Mouse (Mus musculus): Measurements from ENCODE around the gene Smo. TPM values are rescaled to one million over a fixed set of nuclear protein-coding genes. Genes with fewer than 3 reads are reported as not detected.

The Smo gene
- 14.4 and 16.3 TPM in 2 replicates for polyA plus RNA-seq (2015; fragmentation: Nextera tagmentation; extraction: Ambion mirVana)

DNA sequence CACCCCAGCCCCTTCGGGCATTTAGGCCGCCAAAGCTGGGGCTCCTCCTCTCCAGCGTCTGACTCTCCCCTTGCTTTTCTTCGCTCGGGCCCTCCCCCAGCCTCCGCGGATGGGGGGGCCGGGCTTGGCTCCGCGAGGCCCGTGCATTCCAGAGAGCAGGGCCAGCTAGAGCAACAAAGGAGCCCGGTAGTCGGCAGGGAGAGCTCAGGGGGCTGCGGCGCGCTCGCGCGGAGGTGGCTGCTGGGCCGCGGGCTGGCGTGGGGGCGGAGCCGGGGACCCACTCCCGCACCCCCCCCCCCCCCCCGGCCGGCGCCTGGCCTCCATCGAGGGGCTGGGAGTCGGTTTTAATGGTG is at the start of gene Smo:
Gene Smo, plus strand, starts transcription at position 168 of the 353 bp plus-strand sequence.
- Histone ChIP-seq H3K4me3 (peak within 1 kb of the TSS; percentile 66), H3K9me3 (no peaks in the 10 kb centered on the region), H3K4me1 (peaks cover 13% of the 10 kb centered on the region), H3K27me3 (no peaks in the 10 kb centered on the region), H3K27ac (replicated peaks) (peak within 1 kb of the TSS; percentile 82), H3K4me2 (replicated peaks) (peak within 1 kb of the TSS; percentile 86), H3K9ac (replicated peaks) (peak within 1 kb of the TSS; percentile 72), H3K36me3 (no peaks in the 10 kb centered on the region)
- ATAC-seq (replicated peaks) = peak; percentile 97
- WGBS = 1% methylated on average over 27 of the region's 30 CpGs

DNA sequence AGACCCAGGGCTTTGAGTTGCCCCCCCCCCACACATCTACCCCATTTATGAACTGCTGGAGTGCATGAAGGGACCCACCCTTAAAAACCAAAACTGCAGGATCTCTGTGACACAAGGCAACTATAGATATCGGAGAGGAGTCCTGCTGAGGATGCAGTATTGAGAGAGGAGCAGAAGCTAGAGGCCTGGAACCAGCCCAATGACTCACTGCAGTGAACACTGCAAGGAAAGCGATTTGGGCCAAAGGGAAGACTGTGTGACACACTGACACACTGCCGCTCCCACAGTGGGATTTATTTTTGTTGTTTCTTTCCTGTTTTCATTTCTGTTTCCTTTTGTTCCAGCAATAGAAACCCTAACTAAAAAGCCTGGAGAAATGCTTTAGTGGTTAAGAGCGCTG is 49.4 kb upstream of the Smo start:
- Histone ChIP-seq H3K9me3 (no peaks in the 10 kb centered on the region), H3K4me1 (no peaks in the 10 kb centered on the region), H3K4me3 (no peak overlapping the region), H3K9ac (replicated peaks) (no peak overlapping the region), H3K27me3 (no peaks in the 10 kb centered on the region), H3K4me2 (replicated peaks) (no peak overlapping the region), H3K27ac (replicated peaks) (no peak overlapping the region), H3K36me3 (no peaks in the 10 kb centered on the region)
- 82% methylated on average over 4 of the region's 4 CpGs for WGBS
- no peak for ATAC-seq (replicated peaks)

DNA sequence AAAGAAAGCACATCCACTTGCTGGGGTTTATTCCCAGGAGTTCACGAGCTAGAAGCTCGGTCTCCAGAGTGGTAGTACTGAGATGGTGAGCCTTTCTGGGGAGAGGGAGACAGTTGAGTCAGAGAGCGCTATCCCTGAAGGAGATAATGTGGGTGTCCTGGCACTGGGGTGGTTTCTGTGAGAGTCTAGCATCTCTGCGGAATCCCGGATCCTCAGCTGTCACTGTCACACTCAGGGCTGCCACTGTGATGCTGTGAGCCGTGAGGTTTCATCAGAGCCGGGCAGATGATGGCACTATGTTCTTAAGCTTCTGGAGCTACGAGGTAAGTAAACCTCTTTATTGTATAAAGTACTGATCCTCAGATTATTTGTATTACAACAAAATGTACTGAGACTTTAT is 45.8 kb upstream of the Smo start:
- Histone ChIP-seq H3K4me1 (peaks cover 6% of the 10 kb centered on the region), H3K4me2 (replicated peaks) (no peak overlapping the region), H3K36me3 (no peaks in the 10 kb centered on the region), H3K27ac (replicated peaks) (no peak overlapping the region), H3K9me3 (no peaks in the 10 kb centered on the region), H3K9ac (replicated peaks) (no peak overlapping the region), H3K4me3 (no peak overlapping the region), H3K27me3 (peaks cover 10% of the 10 kb centered on the region; the same call in 1 of the 2 replicates)
- 73% methylated on average over 8 of the region's 8 CpGs for WGBS
- ATAC-seq (replicated peaks) = no peak

DNA sequence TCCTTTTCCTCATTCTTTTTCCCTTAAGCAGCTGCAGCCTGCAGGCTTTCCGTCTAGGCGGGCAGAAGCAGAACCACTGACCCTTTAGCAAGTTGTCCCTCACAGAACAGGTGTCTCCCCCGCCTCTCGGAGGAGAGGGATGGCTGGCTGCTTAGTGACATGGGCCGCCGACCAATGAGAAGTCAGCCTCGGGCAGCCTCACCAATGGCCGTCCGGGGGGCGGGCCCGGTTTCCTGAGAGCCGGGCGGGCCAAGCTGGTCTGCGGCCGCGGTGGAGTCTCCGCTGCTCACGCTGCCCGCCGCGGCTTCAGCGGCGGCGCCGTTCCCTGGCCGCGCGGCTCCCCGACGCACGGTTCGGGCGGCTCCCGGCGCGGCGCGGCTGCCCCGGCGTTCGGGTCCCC is 41.4 kb upstream of the Smo start, which contains the start of gene Tspan33:
Gene Tspan33, plus strand, starts transcription at position 270 of the 400 bp plus-strand sequence.
- no peaks in the 10 kb centered on the region for H3K9me3 ChIP-seq
- no peak within 1 kb of the TSS for H3K27ac ChIP-seq (replicated peaks)
- peak; percentile 99 for ATAC-seq (replicated peaks)
- peak within 1 kb of the TSS; percentile 66 for H3K4me3 ChIP-seq
- peaks cover 10% of the 10 kb centered on the region; the same call in 1 of the 2 replicates for H3K27me3 ChIP-seq
- peak within 1 kb of the TSS; percentile 96 for H3K4me2 ChIP-seq (replicated peaks)
- H3K9ac ChIP-seq (replicated peaks) = peak within 1 kb of the TSS; percentile 71
- no peaks in the 10 kb centered on the region for H3K36me3 ChIP-seq
- WGBS = 0% methylated on average over 40 of the region's 41 CpGs
- peaks cover 13% of the 10 kb centered on the region for H3K4me1 ChIP-seq

DNA sequence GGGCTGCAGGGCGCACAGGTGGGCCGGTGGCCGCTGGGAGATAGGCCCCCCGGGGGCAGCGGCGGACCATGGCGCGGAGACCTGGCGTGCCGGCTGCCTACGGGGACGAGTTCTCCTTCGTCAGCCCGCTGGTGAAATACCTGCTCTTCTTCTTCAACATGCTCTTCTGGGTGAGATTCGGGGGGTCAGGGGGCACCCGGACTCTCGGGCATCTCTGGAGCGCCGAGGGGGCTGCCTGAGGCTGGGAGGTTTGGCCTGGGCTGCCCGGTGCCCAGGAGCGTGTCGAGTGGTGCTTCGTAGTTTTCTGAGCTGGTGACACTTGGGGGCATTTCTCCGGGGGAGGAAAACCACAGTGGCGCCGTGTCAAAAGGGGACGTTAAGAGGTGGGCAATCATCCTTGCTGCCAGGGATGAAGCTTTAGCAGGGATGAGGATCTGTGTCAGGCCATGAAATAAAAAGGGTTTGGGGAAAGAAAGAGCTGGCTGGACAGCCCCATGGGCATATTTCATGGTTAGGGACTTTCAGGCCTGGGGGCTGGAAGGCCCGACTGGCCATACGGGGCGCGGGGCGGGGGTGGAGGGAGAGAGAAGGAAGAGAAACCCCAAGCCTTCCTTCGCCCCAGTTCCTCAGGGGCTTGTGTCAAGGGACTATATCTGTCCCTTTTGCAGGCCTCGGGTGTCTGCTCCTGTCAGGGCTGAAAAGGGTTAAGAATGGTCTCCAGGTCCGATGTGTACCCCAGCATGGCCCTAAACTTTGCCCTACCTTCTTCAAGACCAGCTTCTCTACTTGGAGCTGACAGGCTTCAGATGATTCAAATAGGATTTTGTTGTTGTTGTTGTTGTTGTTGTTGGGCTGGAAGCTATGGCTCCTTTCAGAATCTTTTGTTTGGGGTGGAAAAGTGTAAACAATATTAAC is 40.7 kb upstream of the Smo start:
- Histone ChIP-seq H3K27ac (replicated peaks) (no peak overlapping the region), H3K9ac (replicated peaks) (peak overlapping the region; percentile 71), H3K4me1 (peaks cover 13% of the 10 kb centered on the region), H3K4me3 (peak overlapping the region; percentile 66), H3K9me3 (no peaks in the 10 kb centered on the region), H3K27me3 (peaks cover 10% of the 10 kb centered on the region; the same call in 1 of the 2 replicates), H3K36me3 (no peaks in the 10 kb centered on the region), H3K4me2 (replicated peaks) (peak overlapping the region; percentile 96)
- 3% methylated on average over 34 of the region's 35 CpGs for WGBS
- ATAC-seq (replicated peaks) = peak; percentile 44; the same call in 1 of the 2 replicates

DNA sequence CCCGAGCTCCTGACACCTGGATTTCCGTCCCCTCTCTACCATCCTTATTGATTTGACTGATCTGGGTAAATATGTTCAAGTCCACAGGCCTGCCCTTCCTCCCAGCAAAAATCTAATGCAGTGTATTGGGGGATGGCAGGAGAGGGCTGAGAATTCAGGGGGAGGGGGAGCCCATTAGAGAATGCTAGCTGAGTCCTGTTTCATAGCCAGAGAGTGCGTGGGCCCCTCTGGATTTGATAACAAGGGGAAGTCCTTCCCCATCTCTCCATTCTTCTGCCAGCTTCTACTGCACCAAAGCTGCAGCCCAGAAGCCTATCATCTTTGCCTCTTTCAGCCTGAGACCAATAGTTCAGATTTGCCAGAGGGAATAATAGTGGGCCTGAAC is 40.0 kb upstream of the Smo start:
- 36% methylated on average over 3 of the region's 3 CpGs for WGBS
- H3K9ac ChIP-seq (replicated peaks) = no peak overlapping the region
- H3K4me1 ChIP-seq = peaks cover 13% of the 10 kb centered on the region
- peaks cover 10% of the 10 kb centered on the region; the same call in 1 of the 2 replicates for H3K27me3 ChIP-seq
- no peaks in the 10 kb centered on the region for H3K9me3 ChIP-seq
- peak overlapping the region; percentile 96; the same call in 1 of the 2 replicates for H3K4me2 ChIP-seq (replicated peaks)
- no peak overlapping the region for H3K27ac ChIP-seq (replicated peaks)
- no peak overlapping the region for H3K4me3 ChIP-seq
- no peaks in the 10 kb centered on the region for H3K36me3 ChIP-seq
- ATAC-seq (replicated peaks) = no peak

DNA sequence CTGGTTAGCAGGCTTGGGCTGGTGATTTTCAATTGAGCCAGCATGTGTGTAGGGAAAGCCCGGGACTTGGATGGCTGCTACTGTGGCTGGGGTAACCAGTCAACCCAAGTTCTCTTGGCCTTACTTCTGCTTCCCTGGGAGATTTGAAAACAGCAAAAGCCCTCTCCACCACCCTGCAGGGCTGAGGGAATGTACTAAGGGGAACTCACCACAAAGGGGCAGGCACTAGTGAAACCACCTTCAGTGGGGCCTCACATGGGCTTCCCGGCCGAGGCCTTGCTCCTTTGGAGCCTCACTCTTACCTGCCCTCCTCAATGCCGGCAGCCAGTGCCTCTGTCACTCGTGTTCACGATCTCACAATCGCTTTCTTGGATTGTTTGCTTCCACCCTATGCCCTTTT is 39.3 kb upstream of the Smo start:
- peaks cover 13% of the 10 kb centered on the region for H3K4me1 ChIP-seq
- no peak overlapping the region for H3K4me2 ChIP-seq (replicated peaks)
- 67% methylated on average over 7 of the region's 7 CpGs for WGBS
- H3K36me3 ChIP-seq = no peaks in the 10 kb centered on the region
- H3K27me3 ChIP-seq = peaks cover 10% of the 10 kb centered on the region; the same call in 1 of the 2 replicates
- no peak for ATAC-seq (replicated peaks)
- H3K9ac ChIP-seq (replicated peaks) = no peak overlapping the region
- no peak overlapping the region for H3K27ac ChIP-seq (replicated peaks)
- no peaks in the 10 kb centered on the region for H3K9me3 ChIP-seq
- H3K4me3 ChIP-seq = no peak overlapping the region

DNA sequence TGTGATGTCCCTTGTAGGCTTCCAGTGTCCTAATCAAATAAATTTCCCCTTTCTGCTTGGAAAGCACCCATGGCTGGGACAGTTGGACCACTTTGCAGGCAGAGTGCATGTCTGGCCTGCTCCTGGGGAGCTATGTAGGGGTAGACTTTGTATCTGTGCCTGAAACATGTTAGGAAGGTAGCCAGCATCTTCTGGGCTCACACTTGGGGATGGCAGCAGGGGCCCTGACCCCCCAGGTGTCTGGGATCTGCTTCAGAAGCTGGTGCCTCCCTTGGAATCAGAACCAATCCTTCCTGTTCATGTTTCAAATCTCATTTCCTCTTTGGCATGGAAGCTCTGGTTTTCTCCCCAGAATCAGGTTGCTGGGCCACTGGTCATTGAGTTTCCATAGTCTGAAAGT is 38.2 kb upstream of the Smo start:
- Histone ChIP-seq H3K36me3 (no peaks in the 10 kb centered on the region), H3K9me3 (no peaks in the 10 kb centered on the region), H3K27me3 (peaks cover 6% of the 10 kb centered on the region; the same call in 1 of the 2 replicates), H3K4me3 (no peak overlapping the region), H3K9ac (replicated peaks) (no peak overlapping the region), H3K4me1 (peaks cover 13% of the 10 kb centered on the region), H3K4me2 (replicated peaks) (no peak overlapping the region), H3K27ac (replicated peaks) (no peak overlapping the region)
- no peak for ATAC-seq (replicated peaks)

DNA sequence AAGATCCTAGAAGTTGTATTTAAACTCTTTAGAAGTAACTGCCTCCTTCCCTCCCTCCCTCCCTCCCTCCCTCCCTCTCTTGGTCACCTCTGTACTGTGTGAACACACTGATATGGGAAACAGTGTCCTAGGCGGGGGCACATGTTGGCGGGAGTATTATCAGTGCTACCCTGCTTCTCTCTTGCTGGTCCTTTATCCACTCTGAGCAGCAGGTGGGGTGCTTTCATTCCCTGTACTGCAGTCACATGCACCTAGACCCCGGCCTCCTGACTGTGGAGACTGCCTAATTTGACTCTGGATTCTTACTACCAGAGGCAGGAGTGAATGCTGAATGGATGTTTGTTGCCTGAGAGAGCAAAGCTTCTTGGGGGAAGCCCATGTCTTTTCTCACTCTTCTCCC is 37.8 kb upstream of the Smo start:
- no peak for ATAC-seq (replicated peaks)
- Histone ChIP-seq H3K9ac (replicated peaks) (no peak overlapping the region), H3K27me3 (peaks cover 6% of the 10 kb centered on the region; the same call in 1 of the 2 replicates), H3K36me3 (no peaks in the 10 kb centered on the region), H3K9me3 (no peaks in the 10 kb centered on the region), H3K4me1 (peaks cover 13% of the 10 kb centered on the region), H3K4me2 (replicated peaks) (no peak overlapping the region), H3K27ac (replicated peaks) (no peak overlapping the region), H3K4me3 (no peak overlapping the region)
- WGBS = 31% methylated on average over 3 of the region's 3 CpGs

DNA sequence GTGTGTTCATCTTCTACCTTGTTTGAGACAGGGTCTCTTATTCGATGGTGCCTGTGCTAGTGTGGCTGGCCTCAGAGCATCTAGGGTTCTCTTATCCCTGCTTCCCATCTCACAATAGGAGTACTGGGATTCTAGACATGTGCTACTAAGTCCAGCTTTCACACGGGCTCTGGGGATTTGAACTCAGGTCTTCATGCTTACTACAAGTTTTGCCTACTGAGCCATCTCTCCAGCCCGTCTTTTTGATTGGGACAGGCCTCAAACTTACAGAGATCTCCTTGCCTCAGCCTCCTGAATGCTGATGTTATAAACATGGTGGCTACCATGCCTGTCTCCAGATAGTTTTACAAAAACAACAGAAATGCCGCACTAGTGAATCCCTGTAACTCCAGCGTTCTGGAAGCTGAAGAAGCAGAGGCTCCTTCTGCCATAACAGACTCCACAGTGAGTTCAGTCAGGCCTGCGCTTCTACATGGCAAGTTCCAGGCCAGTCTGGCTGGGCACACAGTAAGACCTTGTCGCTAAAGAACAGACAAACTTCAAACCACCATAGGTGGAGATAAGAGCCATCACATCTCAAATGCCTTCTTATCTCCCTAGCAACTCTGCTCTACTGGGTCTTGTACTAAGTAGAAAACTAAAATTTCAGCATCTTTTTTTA is 36.1 kb upstream of the Smo start:
- Histone ChIP-seq H3K4me1 (peaks cover 9% of the 10 kb centered on the region), H3K27ac (replicated peaks) (no peak overlapping the region), H3K9me3 (no peaks in the 10 kb centered on the region), H3K27me3 (no peaks in the 10 kb centered on the region), H3K36me3 (no peaks in the 10 kb centered on the region), H3K9ac (replicated peaks) (no peak overlapping the region), H3K4me2 (replicated peaks) (no peak overlapping the region), H3K4me3 (no peak overlapping the region)
- WGBS = 92% methylated on average over 7 of the region's 7 CpGs
- ATAC-seq (replicated peaks) = no peak

DNA sequence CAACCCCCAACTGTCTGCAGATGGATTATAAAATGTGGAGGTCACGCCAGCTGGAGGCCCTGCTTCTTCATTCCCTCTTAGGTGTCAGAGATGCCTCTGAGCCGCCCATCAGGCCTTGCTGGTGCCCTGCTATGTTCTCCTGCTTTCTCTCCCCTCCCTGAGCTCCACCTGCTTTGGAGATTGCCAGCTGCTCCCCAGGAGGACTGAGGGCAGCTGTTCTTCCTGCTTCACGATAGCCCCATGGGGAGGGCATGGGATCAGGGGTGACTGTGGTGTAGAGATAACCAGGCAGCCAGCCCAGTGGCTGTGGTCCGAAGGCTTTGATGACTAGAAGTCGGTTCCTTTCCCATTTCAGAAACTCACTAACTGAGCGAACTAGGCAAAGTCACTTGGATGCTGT is 34.3 kb upstream of the Smo start:
- ATAC-seq (replicated peaks) = no peak
- Histone ChIP-seq H3K27me3 (no peaks in the 10 kb centered on the region), H3K4me1 (no peaks in the 10 kb centered on the region), H3K36me3 (no peaks in the 10 kb centered on the region), H3K27ac (replicated peaks) (no peak overlapping the region), H3K4me3 (no peak overlapping the region), H3K9me3 (no peaks in the 10 kb centered on the region), H3K9ac (replicated peaks) (no peak overlapping the region), H3K4me2 (replicated peaks) (no peak overlapping the region)
- 80% methylated on average over 6 of the region's 6 CpGs for WGBS

DNA sequence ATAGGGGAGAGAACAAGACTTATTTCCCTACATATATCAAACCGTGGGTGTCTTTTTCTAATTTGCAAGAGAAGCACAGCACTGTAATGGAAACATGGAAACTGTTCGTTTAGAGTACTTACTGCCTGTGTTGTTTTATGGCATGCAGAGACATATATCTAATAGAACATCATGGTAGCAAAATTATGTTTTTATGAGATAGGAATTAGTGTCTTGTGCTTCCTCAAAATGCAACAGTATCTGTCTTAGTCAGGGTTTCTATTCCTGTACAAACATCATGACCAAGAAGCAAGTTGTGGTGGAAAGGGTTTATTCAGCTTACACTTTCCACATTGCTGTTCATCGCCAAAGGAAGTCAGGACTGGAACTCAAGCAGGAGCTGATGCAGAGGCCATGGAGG is 33.2 kb upstream of the Smo start:
- Histone ChIP-seq H3K27me3 (no peaks in the 10 kb centered on the region), H3K36me3 (no peaks in the 10 kb centered on the region), H3K27ac (replicated peaks) (no peak overlapping the region), H3K4me2 (replicated peaks) (no peak overlapping the region), H3K4me1 (no peaks in the 10 kb centered on the region), H3K9me3 (no peaks in the 10 kb centered on the region), H3K9ac (replicated peaks) (no peak overlapping the region), H3K4me3 (no peak overlapping the region)
- no peak for ATAC-seq (replicated peaks)
- 85% methylated on average over 3 of the region's 3 CpGs for WGBS

Data from forebrain, embryonic 15.5 days (tissue).